7 mouse cellular contexts compared by ENCODE assay signal in the genomic region with DNA sequence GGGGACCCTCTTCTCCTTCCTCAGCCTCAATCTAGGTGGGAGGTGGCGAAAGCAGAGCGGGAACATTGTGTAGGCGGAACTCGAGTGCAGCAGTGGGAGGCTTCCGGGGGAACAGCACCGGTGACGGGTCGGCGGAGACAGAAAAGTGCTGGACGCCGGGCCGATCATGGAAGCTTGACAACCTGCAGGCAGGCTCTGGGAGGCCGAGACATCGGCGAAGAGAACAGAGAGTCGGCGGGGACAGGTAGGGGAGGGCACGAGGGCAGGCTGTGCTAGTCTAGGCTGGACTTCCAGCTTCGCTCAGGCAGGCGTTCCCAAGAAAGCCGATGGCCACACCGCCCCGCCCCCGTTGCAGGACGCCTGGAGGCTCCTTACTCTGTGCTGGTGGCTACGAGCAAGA. TPM values are rescaled to one million over a fixed set of nuclear protein-coding genes. Genes with fewer than 3 reads are reported as not detected.
DNase-seq lines count a peak whose midpoint lies in the region; ATAC-seq and TF ChIP-seq lines count a peak whose summit lies in the region.

No protein-coding gene starts in this region.

- peak; percentile 91 for DNase-seq in adrenal gland, postnatal 14 days
- DNase-seq in heart, adult 11 months = peak; percentile 96
- DNase-seq in kidney, adult 18-20 months = peak; percentile 83
- peak; percentile 54 to 62 for DNase-seq in spleen, adult 2 months (ENCODE audit: low read depth in 1 of 2, low spot score in 2 of 2)

- H3K4me2 ChIP-seq in embryonic facial prominence, embryonic 12.5 days (replicated peaks) = peak overlapping the region; percentile 83
- peak overlapping the region; percentile 82 for H3K4me2 ChIP-seq in limb, embryonic 12.5 days
- peak overlapping the region; percentile 86 for H3K4me2 ChIP-seq in midbrain, embryonic 15.5 days

- no peak overlapping the region for H3K27ac ChIP-seq in embryonic facial prominence, embryonic 12.5 days
- H3K27ac ChIP-seq in limb, embryonic 12.5 days = no peak overlapping the region
- peak overlapping the region; percentile 73 for H3K27ac ChIP-seq in midbrain, embryonic 15.5 days
- no peak overlapping the region for H3K27ac ChIP-seq in spleen, adult 2 months (ENCODE audit: insufficient read depth, low read length)

- H3K36me3 ChIP-seq in embryonic facial prominence, embryonic 12.5 days = peaks cover 22% of the 10 kb centered on the region; the same call in 1 of the 2 replicates
- H3K36me3 ChIP-seq in limb, embryonic 12.5 days = peaks cover 27% of the 10 kb centered on the region
- H3K36me3 ChIP-seq in midbrain, embryonic 15.5 days (replicated peaks) = no peaks in the 10 kb centered on the region
- peaks cover 2% of the 10 kb centered on the region for H3K36me3 ChIP-seq in spleen, adult 2 months (ENCODE audit: control insufficient read depth, insufficient read depth, low read length)

- peak; percentile 32 for TF ChIP-seq POLR2A in spleen, adult 2 months (IDR thresholded peaks at IDR 0.05; ENCODE audit: low read depth, low read length)

- under 1% methylated on average over 26 of the region's 26 CpGs for WGBS in embryonic facial prominence, embryonic 12.5 days
- WGBS in limb, embryonic 12.5 days = under 1% methylated on average over 26 of the region's 26 CpGs
- WGBS in midbrain, embryonic 15.5 days = under 1% methylated on average over 26 of the region's 26 CpGs
- WGBS in spleen, adult 2 months = under 1% methylated on average over 26 of the region's 26 CpGs

- no peak for TF ChIP-seq CTCF in spleen, adult 2 months (IDR thresholded peaks at IDR 0.05; ENCODE audit: extremely low read depth, insufficient read depth, insufficient read length, insufficient replicate concordance)

- H3K4me3 ChIP-seq in embryonic facial prominence, embryonic 12.5 days = peak overlapping the region; percentile 94
- H3K4me3 ChIP-seq in limb, embryonic 12.5 days (replicated peaks) = peak overlapping the region; percentile 93
- peak overlapping the region; percentile 90 for H3K4me3 ChIP-seq in midbrain, embryonic 15.5 days
- H3K4me3 ChIP-seq in spleen, adult 2 months (ENCODE audit: extremely low read depth, insufficient read depth, insufficient read length) = peak overlapping the region; percentile 70

- no peaks in the 10 kb centered on the region for H3K9me3 ChIP-seq in embryonic facial prominence, embryonic 12.5 days
- no peaks in the 10 kb centered on the region for H3K9me3 ChIP-seq in limb, embryonic 12.5 days
- no peaks in the 10 kb centered on the region for H3K9me3 ChIP-seq in midbrain, embryonic 15.5 days

- peak overlapping the region; percentile 90 for H3K9ac ChIP-seq in embryonic facial prominence, embryonic 12.5 days
- H3K9ac ChIP-seq in limb, embryonic 12.5 days (replicated peaks) = peak overlapping the region; percentile 82
- H3K9ac ChIP-seq in midbrain, embryonic 15.5 days = peak overlapping the region; percentile 67

- 0 out of 2 replicates have a peak, but pooled peaks have one; percentile 16 for ATAC-seq in embryonic facial prominence, embryonic 12.5 days (ENCODE audit: insufficient number of reproducible peaks, insufficient read depth, low FRiP score, low TSS enrichment)
- ATAC-seq in limb, embryonic 12.5 days (ENCODE audit: insufficient number of reproducible peaks, insufficient read depth, low FRiP score, low TSS enrichment, low read depth) = no peak
- peak; percentile 30 for ATAC-seq in midbrain, embryonic 15.5 days (replicated peaks)

- no peaks in the 10 kb centered on the region for H3K27me3 ChIP-seq in embryonic facial prominence, embryonic 12.5 days
- H3K27me3 ChIP-seq in limb, embryonic 12.5 days = no peaks in the 10 kb centered on the region
- no peaks in the 10 kb centered on the region for H3K27me3 ChIP-seq in midbrain, embryonic 15.5 days (replicated peaks)
- H3K27me3 ChIP-seq in spleen, adult 2 months (ENCODE audit: control insufficient read depth, insufficient read depth, low read length) = no peaks in the 10 kb centered on the region

- H3K4me1 ChIP-seq in embryonic facial prominence, embryonic 12.5 days = peaks cover 13% of the 10 kb centered on the region; the same call in 1 of the 2 replicates
- peaks cover 8% of the 10 kb centered on the region for H3K4me1 ChIP-seq in limb, embryonic 12.5 days (replicated peaks)
- peaks cover 25% of the 10 kb centered on the region for H3K4me1 ChIP-seq in midbrain, embryonic 15.5 days
- peaks cover 3% of the 10 kb centered on the region; the same call in 1 of the 2 replicates for H3K4me1 ChIP-seq in spleen, adult 2 months (ENCODE audit: control insufficient read depth, insufficient read depth, insufficient read length)

RNA-seq across cellular contexts. Expression of a gene that starts 4.3 kb away (rescaled TPM):
- 13.7 and 13.8 TPM in 2 replicates for total RNA-seq in adrenal gland, postnatal 14 days (2021)
- polyA plus RNA-seq in embryonic facial prominence, embryonic 12.5 days (2016; fragmentation: Nextera tagmentation; extraction: Ambion mirVana) = 56.1 and 57.7 TPM in 2 replicates
- polyA plus RNA-seq in limb, embryonic 12.5 days (2016; fragmentation: Nextera tagmentation; extraction: Ambion mirVana) = 57.8 and 59.2 TPM in 2 replicates
- 67.3 and 68.9 TPM in 2 replicates for polyA plus RNA-seq in midbrain, embryonic 15.5 days (2015; fragmentation: Nextera tagmentation; extraction: Ambion mirVana)
- 20.0 and 24.2 TPM in 2 replicates for polyA plus RNA-seq in spleen, adult 2 months (2012; rRNA removed)

RNA-seq across cellular contexts. Expression of a gene that starts 4.6 kb away (rescaled TPM):
- 28.8 and 30.3 TPM in 2 replicates for total RNA-seq in adrenal gland, postnatal 14 days (2021)
- polyA plus RNA-seq in embryonic facial prominence, embryonic 12.5 days (2016; fragmentation: Nextera tagmentation; extraction: Ambion mirVana) = 90.5 and 92.4 TPM in 2 replicates
- 89.8 and 90.7 TPM in 2 replicates for polyA plus RNA-seq in limb, embryonic 12.5 days (2016; fragmentation: Nextera tagmentation; extraction: Ambion mirVana)
- polyA plus RNA-seq in midbrain, embryonic 15.5 days (2015; fragmentation: Nextera tagmentation; extraction: Ambion mirVana) = 103 and 106 TPM in 2 replicates
- polyA plus RNA-seq in spleen, adult 2 months (2012; rRNA removed) = 11.3 and 11.7 TPM in 2 replicates
